Mouse (Mus musculus): Measurements from ENCODE around the gene Pdxp.
A peak's percentile ranks its signal among the peaks of the same experiment; 100 is the strongest.

The Pdxp gene

DNA sequence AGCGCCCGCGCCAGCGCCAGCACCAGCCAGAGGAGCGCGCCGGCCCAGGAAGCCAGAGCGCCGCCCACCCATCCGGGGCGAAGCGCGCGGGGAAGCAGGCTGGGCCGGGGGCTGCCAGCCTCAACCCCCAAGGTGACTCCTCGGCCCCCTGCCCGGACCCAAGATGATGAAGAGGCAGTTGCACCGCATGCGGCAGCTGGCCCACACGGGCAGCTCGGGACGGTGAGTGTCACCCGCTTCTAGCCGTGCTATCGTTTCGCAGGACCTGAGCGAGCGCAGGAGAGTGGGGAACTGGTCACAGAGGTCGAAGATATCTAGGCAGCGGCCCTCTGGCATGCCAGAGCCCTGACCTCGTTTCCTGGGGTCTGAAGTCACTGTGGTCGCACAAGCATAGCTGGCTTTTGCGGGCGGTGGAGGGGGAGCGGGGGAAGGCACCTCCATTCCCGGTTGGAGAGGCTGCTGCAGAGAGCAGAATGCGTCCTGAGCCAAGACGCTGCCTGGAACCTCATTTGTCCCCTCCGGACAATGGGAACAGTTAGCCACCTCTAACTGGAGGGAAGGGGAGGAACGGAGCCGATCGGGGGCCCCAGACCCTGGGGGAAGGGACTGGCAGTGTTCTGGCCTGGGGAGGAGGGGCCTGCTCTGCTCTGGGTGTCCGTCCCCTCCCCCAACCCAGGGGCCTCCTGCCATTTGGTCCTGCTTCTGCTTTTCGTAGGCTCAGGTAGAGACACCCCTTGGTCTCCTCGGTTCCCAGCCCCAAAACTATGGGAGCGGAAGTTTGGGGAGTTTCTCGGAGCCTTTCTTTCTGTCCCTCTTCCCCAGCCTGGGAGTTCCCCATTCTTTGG lies 13.8 kb upstream of the Pdxp start, which contains the start of gene Sh3bp1:
Gene Sh3bp1, plus strand, starts transcription at position 29 of the 845 bp plus-strand sequence.
- peak; percentile 62 to 84 for DNase-seq

DNA sequence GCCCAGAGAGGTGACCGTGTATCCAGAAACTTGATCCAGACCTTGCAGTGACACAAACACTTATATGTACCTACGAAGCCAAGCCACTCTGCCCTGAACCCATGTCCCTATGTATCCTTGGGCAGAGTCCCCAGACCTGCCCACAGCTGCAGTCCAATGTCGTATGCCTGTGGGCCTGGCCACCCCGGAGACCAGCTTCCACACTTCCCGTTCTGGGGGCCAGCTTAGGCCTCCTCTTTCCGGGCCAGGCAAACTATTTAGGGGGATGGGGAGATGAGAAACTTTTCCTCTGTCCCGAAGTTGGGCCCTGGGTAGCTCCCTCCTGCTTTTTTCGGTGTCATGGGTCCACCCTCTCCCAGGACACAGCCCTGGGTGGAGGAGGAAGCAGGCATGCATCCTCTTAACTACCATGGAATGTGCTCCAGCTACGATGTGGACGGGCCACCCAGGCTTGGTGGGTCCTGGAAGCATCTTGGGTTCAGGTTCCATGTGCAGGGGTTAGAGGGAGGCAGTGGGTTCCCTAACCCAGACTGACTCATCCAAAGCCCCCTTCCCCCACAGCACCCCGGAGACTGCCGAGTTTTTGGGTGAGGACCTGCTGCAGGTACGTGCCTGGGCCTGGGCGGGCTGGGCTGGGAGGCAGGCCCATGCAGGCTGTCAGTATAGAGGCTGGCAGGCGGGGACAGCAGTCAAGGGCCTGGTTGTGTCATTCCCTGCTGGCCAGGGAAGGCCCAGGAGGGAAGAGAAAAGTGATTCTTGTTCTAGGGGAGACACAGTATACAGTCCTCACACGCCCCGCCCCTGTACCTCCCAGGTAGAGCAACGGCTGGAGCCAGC lies 12.9 kb upstream of the Pdxp start:
- DNase-seq: no peak

DNA sequence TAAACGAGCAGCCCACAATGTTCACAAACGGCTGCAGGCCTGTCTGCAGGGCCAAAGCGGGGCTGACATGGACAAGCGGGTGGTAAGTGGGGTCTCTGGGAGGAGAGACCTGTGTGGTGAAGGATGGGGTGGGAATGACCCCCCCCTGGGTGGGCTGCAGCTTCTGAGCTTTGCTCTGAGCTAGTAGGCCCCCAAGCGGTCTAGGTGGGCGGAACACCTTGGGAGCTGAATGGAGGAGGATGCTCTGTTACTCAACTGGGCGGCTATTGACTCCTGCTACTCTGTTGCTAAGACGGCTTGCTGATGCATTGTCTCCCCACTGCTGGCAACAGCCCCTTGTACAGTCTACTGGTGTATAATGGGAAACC lies 12.3 kb upstream of the Pdxp start:
- DNase-seq: no peak

DNA sequence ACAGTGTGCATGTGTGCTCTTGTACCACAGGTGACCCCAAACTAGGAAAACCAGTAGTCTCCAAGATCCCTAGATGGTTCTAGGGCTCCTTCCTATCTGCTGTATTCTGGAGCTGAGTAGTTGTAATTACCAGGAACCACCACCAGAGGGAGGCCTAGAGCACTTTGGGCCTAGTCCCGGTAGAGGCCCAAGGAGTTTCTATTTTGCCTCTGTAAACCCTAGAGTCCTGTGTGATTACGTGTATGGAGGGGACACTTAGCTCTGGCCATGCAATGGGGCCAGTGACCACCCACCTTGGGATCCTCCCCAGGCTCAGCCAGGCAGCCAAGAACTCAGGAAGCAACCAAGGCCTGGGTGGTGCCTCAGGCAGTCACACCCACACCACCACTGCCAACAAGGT lies 10.5 kb upstream of the Pdxp start:
- peak; percentile 85 to 92 for DNase-seq

DNA sequence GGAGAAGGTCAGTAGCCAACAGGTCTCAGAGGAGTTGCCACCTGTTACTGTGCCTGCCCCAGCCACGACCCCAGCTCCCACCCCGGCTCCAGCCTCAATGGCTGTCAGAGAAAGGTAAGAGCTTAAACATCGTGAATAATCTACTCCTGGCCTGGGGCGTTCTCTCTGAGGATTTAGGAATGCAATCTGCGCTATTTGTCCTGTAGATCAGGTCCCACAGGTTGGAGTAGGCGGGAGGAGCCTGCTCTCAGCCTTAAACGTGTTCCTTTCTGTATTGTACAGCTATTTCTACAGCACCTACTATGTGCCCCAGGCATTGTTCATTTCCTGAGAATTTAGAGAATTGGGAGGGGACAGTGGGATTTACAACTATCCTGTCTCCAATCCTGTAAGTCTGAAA lies 5.3 kb upstream of the Pdxp start:
- no peak for DNase-seq

DNA sequence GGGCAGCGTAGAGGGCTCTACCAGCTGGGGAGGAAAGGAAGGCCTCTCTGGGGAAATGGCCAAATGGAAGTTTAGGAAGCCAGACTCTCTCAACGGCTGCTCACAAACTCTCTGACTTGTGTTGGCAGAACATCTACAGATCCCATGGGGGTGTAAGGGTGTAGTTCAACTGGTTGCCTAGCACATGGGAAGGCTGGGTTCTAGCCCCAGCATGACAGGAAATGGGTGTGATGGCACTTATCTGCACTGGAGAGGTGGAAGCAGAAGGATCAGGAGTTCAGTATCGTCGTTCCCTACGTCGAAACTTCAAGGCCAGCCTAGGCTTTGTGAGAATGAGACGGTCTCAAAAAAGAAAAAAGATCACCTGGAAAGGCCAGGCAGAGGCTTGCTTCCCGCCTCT lies 4.7 kb upstream of the Pdxp start:
- no peak for DNase-seq

DNA sequence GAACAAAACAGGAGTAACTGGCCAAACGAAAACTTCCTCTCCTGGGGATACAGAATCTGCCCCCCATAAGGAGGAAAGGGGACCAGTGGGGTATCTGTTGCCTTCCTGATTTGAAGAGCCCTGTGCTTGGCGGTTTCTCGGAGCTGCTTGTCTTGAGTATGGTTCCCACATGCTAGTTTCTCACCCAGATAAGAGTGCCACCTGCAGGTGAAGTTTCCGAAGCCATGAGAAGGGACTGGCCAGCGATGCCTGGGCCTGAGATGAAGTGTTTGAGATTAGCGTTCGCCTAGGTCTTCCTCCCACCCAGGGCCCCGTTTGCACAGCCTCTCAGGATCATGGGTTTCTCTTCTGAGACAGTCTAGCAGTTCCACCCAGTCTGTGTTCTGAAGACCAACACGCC lies 1.7 kb upstream of the Pdxp start:
- peak; percentile 54 to 79 for DNase-seq

DNA sequence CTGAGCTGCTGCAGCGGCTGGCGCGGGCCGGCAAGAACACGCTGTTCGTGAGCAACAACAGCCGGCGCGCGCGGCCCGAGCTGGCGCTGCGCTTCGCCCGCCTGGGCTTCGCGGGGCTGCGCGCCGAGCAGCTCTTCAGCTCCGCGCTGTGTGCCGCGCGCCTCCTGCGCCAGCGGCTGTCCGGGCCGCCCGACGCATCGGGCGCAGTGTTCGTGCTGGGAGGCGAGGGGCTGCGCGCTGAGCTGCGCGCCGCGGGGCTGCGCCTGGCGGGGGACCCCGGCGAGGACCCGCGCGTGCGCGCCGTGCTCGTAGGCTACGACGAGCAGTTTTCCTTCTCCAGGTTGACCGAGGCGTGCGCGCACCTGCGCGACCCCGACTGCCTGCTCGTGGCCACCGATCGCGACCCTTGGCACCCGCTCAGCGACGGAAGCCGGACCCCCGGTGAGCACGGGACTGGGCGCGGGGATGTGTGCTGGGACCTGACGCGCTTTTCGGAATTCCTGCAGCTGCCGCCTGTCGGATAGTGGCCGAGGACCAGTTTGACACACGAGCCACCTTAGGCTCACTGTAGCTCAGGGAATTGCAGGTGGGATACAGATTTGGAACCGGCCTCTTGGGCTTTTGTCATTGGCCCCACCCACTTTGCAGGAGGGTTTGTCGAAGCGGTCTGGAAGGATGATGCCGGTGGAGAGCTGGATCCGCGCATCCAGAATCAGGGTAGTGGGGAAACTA lies 538 bp downstream of the Pdxp start:
- no peak for DNase-seq

DNA sequence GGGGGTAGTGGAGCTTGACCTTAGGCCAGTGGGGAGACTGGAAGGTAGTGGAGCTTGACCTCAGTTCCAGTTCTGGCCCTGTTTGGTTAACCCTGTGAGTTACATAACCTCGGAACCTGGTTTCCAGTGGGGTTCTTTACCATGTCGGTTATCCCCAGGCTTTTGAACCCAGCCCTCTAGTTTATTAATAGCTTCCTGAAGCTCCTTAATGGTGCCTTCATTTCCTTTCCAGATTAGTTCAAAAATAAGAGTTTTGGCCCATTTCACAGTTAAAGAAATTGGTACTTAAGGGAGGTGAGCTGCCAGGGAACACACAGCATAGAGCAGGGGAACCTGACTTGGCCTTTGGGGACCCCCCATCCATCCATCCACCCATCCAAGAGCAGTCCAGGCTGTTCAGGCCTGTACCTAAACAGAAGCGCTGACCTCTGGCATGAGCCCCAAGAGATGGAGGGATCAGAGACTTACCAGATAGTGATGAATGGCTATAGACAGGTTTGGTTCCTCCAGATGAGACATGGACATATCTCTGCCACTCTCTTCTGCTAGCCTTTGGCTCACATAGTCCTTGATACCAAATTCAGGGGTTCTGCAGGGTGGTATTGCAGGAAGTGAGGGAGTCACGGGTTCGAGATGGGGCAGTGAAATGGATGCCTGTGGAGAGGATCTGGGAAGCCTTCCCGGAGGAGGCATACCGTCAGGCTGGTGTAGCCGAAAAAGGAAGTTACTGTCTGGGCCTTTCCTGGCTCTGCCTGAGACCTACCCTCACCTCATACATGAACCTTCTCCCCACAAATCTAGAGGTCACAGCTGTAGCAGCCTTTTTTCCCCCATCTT lies 1.3 kb downstream of the Pdxp start:
- no peak for DNase-seq

DNA sequence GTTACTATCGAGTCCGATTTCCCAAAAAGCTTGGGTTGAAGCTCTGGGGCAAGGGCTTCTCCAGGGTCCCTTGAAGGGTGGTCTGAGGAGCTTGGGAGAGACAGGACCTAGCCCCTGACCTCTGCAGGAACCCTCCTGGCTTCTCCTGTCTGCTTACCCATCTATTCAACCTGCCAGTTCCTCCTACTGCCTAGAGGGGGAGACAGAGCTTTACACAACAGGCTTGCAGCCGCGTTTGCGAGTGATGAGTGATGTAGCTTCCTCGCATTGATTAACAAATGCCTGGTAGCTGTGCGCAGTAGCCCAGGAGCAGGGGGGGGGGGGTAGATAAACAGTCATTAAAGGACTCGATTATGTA lies 1.9 kb downstream of the Pdxp start:
- DNase-seq: peak; percentile 77 to 80

DNA sequence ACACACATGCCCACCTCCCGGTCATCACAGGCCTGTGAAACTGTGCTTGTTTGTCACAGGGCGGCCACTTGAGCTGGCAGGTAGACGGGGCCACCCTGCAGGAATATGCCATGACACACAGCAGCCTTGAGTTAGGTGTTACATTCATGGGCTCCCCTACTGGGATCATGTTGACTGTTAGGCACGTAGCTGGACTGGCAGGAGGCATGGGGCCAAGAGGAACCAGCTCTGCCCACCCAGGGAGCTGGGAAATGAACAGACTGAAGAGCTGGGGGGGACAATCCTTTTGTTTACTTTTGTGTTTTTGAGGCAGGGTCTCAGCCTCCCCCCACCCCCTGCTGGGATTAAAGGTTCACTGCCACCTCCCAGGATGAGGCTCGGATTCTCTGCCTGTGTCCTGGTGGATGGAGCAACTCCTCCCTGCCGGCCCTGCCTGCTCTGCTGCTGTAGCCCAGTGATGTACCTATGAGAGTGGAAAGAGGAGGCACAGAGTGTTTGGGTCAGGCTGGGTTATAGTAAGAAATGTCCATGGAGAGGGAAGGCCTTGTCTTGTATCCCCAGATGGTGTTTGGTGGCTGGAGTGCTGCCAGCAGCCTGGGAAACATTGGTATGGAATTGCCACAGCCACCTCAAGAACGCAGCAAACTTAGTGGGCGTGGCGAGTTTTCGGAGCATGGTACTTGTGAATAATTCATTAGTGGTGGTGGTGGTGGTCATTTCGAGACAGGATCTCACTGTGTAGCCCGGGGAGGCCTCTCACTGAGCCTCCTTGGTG lies 2.5 kb downstream of the Pdxp start:
- DNase-seq: no peak

DNA sequence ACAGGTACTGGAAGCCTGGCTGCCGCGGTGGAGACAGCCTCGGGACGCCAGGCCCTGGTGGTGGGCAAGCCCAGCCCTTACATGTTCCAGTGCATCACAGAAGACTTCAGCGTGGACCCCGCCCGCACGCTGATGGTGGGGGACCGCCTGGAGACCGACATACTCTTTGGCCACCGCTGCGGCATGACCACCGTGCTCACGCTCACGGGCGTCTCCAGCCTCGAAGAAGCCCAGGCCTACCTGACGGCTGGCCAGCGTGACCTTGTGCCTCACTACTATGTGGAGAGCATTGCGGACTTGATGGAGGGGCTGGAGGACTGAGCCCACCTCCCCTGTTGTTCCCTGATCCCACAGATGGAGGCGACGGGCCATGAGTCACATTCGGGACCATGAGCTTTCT lies 4.4 kb downstream of the Pdxp start:
- DNase-seq: no peak

DNA sequence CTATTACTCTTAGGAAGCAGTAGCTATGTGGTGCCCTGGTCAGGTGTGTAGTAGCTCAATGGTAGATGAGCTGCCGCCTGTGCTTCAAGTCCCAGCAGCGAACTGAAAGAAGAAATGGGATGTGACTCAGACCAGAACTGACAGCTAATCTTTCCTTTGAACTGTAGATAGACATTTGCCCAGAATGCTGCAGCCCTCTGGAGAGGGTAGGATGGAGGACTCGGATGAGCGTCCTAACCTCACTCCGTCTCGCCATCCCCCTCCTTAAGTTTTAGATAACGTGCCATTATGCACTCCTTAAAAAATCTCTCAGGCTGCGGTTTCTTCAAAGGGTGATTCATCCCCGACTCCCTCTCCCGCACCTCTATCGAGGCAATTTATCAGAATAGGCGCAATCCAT lies 6.2 kb downstream of the Pdxp start:
- DNase-seq: no peak

DNA sequence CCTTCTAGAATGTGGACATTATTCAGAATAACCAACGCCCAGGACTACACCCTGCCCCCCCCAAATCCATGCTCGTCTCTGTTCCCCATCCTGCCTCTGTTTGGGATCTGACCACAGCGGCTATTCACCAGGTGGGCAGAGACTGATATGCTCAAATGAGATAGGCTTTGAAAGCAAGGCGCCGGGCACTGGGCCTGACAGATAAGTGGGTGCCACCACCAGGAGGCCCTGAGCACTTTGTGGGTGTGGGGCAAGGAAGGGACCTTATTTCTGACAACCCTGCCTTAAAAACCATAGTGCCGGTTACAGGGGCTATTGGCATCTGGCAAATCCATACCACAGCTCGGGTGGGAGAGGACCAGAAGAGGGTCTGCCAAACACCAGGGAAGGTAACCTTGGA lies 9.0 kb downstream of the Pdxp start:
- DNase-seq: no peak

DNA sequence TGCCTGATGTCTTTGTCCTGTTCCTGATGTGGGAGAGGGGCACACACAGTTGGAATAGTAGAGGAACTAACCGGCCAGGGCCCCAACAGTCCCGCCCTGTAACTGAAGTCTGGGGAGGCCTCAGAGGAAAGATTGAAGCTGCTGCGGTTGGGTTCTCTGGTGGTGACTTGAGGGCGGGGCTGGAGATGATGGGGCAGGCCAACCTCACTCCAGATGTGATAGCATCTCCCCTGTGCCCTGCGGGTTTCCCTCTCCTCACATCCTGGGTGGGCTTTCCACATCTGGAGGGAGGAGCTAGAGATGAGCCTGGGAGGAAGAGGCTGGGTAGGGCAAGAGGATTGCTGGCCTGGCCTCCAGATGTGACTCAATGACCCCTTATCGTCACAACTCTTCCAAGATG lies 9.9 kb downstream of the Pdxp start:
- DNase-seq: no peak

DNA sequence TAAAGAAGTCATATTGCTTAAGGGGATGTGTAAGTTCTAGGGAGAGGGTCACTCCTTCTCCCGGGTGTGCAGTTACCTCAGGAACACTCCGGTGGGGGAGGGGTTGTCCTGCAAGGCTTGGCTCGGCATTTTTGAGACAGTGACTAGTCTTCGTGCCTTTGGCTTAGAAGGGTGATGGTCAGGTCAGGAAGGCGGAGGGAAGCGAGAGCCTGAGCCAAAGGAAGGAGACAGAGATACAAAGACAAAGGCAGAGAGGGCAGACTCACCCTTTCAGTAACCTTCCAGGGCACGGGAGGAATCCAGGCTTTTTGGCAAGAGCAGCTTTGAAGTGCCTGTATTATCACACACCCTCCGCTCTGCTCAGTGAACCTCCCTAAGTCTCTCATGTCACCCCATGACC lies 11.4 kb downstream of the Pdxp start:
- DNase-seq: peak; percentile 56 to 77

DNA sequence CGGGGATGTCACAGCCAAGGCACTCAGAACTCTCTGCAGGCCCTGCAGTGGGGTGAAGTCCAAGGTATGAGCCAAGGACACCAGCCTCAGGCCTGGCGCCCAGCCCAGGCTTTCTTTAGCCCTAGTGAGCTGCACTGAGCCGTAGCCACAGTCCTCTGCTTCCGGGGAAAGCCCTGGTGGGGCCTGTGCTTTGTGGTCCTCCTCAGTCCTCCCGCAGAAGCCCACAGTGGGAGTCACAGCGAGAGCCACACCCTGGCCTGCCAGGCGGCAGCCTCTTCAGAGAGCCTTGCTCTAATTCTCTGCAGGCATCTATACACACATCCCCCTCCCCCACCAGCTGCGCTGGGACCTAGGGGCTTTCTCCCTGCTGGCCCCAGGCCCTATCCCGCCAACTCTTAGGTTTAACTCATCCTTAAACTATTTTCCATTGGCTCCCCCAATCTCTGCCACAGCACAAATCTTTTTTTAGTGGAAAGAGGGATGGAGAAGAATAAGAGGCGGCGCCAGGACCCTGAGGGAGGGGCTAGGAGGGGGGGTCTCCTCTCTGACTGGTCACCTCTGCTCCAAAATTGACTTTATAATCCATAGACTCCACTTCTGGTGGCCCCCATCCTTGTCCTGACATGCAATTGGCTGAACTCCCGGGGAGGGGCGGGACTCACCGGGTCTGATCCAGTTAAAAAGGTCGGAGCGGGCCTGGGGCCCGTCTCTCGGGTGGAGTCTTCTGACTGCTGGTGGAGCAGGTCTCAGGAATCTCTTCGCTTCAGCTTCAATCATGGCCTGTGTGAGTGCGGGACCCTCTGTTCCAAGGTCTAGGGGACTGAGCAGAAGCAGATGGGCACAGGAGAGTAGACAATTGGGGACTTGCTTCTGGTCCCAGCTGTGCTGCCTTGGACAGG lies 12.6 kb downstream of the Pdxp start, which contains the start of gene Lgals1:
Gene Lgals1, plus strand, starts transcription at position 705 of the 899 bp plus-strand sequence.
- DNase-seq: peak; percentile 95 to 96

DNA sequence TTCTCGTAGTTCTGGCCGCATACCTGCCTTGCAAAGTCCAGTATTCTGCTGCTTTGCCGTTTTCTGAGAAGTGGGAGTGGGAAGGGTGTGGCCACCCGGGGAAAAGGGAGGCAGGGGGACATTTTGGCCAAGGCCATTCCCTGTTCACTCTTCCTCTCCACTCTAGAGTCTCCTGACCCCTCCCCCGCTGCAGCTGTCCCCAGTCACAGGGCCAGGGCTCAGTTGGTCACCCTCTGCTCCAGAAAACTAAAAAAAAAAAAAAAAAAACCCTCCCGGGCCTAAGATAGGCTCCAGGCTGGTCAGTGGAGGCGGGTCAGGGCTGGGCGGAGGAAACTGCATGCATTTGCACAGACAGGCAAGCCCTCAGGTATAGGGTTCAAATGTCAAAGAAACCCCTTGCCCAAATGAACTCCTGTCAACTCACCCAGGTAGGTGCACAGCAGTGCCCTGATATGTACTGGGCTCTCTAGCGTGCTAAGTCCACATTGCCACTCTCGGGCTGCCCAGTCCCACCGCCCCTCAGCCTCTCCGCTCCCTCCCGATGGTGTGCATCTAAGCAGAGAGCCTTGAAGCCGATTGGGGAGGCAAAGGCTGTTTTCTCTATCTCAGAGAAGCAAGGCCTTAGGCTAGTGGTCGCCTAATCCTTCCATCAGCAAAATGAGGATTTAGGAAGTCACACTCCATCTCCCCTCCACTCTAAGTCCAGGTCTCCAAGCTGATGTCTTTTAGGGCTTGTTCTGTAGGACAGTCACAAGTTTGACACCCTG lies 13.5 kb downstream of the Pdxp start:
- peak; percentile 29 to 68 for DNase-seq

DNA sequence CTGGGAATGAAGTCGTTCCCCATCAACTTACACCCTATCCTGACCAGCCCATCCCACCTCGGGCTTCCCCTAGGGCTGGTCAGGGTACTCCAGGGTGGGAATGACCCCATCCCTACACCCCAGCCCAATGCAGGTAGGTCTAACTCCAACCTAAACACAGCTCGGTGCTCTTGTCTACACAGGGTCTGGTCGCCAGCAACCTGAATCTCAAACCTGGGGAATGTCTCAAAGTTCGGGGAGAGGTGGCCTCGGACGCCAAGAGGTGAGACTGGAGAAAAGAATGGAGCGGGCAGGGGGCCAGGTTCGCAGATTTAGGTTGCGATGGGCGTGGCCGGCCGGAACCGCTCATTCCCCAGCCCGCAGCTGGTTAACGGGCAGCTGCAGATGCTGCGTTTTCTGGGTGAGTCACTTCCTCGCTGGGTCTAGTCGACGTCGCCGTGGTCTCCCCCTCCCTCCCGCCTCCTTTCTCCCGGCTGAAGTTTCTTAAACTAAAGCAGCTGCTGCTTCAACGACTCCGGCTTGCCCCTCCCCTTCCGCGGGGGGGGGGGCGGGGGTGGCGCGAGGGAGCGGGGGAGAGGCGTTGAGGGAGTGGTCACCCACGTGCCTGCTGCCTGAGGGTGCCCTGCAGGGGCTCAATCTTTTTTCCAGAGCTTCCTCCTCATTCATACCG lies 14.2 kb downstream of the Pdxp start:
- DNase-seq: peak; percentile 84

Measured in kidney, postnatal 36 days (tissue).